Mouse (Mus musculus) embryonic facial prominence, embryonic 11.5 days (tissue): ENCODE results near the gene Eif4a1. TPM values are rescaled to one million over a fixed set of nuclear protein-coding genes. Genes with fewer than 3 reads are reported as not detected.

Experiments used
- ATAC-seq: fragments of 200-750 bp; cut with Nextera tagmentation; replicated peaks from 2 replicates; pipeline ENCODE4 v1.8.0; 2017; ENCODE audit warnings: low read depth; ENCODE audit not compliant: insufficient number of reproducible peaks, low FRiP score, low TSS enrichment
- DNase-seq: peaks from one replicate; pipeline ENCODE4 v3.0.0-alpha.2; 2015; ENCODE audit warnings: low spot score
- H3K27ac ChIP-seq: fragments of 300-500 bp; sonication (generic); replicated peaks from 2 replicates; pipeline ENCODE4 v1.5.1; 2014; ENCODE audit warnings: mild to moderate bottlenecking, low read depth, low read length, control low read depth
- H3K27me3 ChIP-seq: fragments of 300-500 bp; sonication (generic); 2 replicates; pipeline ENCODE4 v1.6.1; 2014; ENCODE audit warnings: mild to moderate bottlenecking, low read length, moderate library complexity, mixed read lengths; ENCODE audit not compliant: control insufficient read depth, insufficient read depth
- H3K36me3 ChIP-seq: fragments of 300-500 bp; sonication (generic); replicated peaks from 2 replicates; pipeline ENCODE4 v1.6.1; 2014; ENCODE audit warnings: low read depth, mild to moderate bottlenecking, low read length, moderate library complexity, mixed read lengths; ENCODE audit not compliant: control insufficient read depth, insufficient read depth
- H3K4me1 ChIP-seq: fragments of 300-500 bp; sonication (generic); 2 replicates; pipeline ENCODE4 v1.6.1; 2014; ENCODE audit warnings: low read length, mixed read lengths; ENCODE audit not compliant: control insufficient read depth, insufficient read depth
- H3K4me2 ChIP-seq: fragments of 300-500 bp; sonication (generic); 2 replicates; pipeline ENCODE4 v1.6.1; 2014; ENCODE audit warnings: low read depth, mild to moderate bottlenecking, control low read depth, low read length, moderate library complexity
- H3K4me3 ChIP-seq: fragments of 300-500 bp; sonication (generic); 2 replicates; pipeline ENCODE4 v1.5.1; 2014; ENCODE audit warnings: low read depth, low read length, control low read depth
- H3K9ac ChIP-seq: fragments of 300-500 bp; sonication (generic); replicated peaks from 2 replicates; pipeline ENCODE4 v1.6.1; 2014; ENCODE audit warnings: mild to moderate bottlenecking, control low read depth, low read length
- H3K9me3 ChIP-seq: fragments of 300-500 bp; sonication (generic); replicated peaks from 2 replicates; pipeline ENCODE4 v1.6.1; 2016; ENCODE audit warnings: mild to moderate bottlenecking, low read length, inconsistent platforms, mixed read lengths; ENCODE audit not compliant: control insufficient read depth
- WGBS: fragments of 180-500 bp; shearing (Covaris S2); extraction: QIAGEN DNeasy Blood & Tissue Kit; methylation state at CpG from one replicate; pipeline ENCODE4 v1.1.7; 2014; 5-methylcytosine and 5-hydroxymethylcytosine counted together
- polyA plus RNA-seq: library from polyadenylated mRNA; unstranded; fragments of >200 nt; fragmentation: Nextera tagmentation; extraction: Ambion mirVana; gene quantifications from 2 replicates; pipeline ENCODE4 v1.2.1, GENCODE M21; 2014

Eif4a1 gene
- polyA plus RNA-seq, 1 experiment from 2014 or later = 1,000 TPM

DNA sequence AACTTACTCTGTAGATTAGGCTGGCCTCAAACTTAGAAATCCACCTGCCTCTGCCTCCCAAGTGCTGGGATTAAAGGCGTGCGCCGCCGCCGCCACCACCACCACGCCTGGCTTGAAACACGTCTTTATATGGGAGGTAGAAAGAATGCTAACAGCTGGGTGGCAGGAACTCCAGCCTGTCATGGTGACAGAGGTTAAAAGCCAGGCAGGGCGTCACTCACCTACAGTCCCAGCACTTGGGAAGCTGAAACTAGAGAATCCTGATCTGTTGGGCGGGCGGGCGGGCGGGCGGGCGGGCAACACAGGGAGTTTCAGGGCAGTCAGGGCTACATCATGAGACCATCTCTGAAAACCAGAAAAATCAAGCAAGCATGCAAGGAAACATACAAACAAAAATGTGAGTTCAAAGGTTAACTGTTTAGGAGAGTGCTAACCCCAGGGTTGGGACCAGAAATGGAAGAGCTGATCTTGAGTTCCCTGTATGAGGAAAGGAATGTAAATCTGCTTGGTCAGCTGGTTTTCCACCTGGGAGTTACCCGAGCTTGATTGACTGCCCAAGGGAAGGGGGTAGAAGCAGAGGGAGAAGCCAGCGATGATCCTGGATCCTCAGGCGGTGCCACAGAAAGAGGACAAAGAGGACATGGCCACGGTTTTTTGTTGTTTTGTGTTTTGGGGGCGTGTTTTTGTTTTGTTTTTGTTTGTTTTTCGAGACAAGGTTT lies 40.9 kb upstream of the Eif4a1 start:
- Histone ChIP-seq H3K9ac (no peak overlapping the region), H3K9me3 (no peaks in the 10 kb centered on the region), H3K4me3 (no peak overlapping the region), H3K36me3 (no peaks in the 10 kb centered on the region), H3K4me1 (no peaks in the 10 kb centered on the region), H3K4me2 (no peak overlapping the region), H3K27ac (no peak overlapping the region), H3K27me3 (no peaks in the 10 kb centered on the region)
- ATAC-seq (no peak), DNase-seq (no peak)
- 62% methylated on average over 20 of the region's 20 CpGs for WGBS

DNA sequence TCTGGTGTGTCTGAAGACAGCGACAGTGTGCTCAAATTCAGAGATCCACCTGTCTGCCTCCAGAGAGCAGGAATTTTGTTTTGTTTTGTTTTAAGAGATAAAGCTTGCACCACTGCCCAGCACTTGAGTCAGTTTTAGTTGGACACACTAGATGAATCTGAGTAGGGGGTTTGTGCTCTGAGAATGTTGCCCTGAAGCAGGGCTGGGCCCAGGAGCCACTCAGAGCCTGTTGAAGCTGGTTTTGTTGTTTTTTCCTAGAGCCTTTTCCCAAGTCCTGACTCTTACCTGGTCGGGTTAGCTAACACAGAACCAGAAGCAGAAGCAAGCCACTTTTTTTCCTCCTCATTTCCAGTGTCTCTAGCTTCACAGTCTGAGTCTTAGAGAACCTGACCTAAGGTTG lies 38.9 kb upstream of the Eif4a1 start:
- H3K9me3 ChIP-seq = no peaks in the 10 kb centered on the region
- H3K4me2 ChIP-seq = no peak overlapping the region
- H3K4me3 ChIP-seq = no peak overlapping the region
- no peak overlapping the region for H3K9ac ChIP-seq
- no peaks in the 10 kb centered on the region for H3K36me3 ChIP-seq
- no peak for DNase-seq
- H3K4me1 ChIP-seq = no peaks in the 10 kb centered on the region
- H3K27me3 ChIP-seq = no peaks in the 10 kb centered on the region
- H3K27ac ChIP-seq = no peak overlapping the region
- ATAC-seq = no peak
- WGBS = 78% methylated on average over 2 of the region's 2 CpGs

DNA sequence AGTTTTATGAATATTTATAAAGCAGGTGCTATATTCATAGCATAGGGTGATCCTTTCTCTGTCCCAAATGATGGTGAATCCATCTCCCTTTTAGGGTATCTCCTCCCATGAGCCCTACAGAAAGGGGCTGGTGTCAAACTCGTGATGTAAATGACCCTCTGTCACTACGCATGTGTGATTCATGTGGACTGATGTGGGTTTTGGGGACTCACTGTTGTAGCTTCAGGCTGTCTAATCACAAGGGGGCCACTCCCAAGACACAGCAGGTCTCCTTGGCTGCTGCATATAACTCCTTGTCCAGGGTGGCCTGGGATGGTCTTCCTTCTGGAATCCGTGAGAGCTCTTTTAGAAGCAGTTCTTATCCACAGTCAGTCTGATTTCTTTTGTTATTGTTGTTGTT lies 38.2 kb upstream of the Eif4a1 start:
- no peaks in the 10 kb centered on the region for H3K36me3 ChIP-seq
- ATAC-seq (no peak), DNase-seq (no peak)
- no peaks in the 10 kb centered on the region for H3K4me1 ChIP-seq
- H3K27ac ChIP-seq = no peak overlapping the region
- no peaks in the 10 kb centered on the region for H3K9me3 ChIP-seq
- WGBS = 78% methylated on average over 3 of the region's 3 CpGs
- no peak overlapping the region for H3K9ac ChIP-seq
- no peaks in the 10 kb centered on the region for H3K27me3 ChIP-seq
- no peak overlapping the region for H3K4me2 ChIP-seq
- no peak overlapping the region for H3K4me3 ChIP-seq

DNA sequence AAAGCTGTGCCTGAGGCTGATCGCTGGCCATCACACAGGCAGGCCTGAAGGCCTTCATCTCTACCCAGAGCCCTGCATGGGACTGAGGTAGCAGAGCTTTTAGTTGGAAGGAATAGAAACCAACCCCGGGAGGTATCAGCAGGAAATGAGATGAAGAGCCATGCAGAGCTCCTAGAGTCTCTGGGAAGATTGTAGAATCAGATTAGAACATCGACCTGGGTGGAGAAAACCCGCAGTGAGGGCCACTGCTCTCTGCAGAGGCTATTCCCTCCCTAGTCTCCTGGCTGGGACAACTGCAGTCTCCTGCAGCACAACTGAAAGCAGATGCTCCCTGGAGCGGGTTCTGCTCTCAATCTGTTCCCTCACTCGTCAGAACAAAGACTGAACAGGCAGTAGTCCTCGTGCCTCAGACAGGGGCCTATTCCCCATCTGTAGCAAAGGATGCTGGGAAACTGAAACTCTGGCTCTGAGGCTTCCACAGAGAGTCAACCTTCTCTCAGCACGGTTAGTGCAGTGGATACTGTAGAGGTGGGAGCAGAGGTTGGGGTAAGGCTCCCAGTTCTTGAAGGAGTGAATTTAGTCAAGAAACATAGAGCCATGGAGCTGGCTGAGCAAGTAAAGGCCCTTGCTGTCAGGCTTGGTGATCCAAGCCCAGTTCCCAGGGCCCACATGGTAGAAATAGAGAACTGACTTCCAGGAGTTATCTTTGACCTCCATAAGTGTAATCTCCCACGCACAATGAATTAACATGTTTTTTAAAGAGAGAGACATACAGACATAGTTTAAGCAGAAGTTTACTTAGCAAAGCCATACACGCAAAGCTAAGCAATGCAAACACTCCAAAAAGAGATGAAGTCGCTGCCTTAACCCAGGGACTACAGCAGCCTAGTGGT lies 37.6 kb upstream of the Eif4a1 start:
- no peak for DNase-seq
- no peak overlapping the region for H3K4me3 ChIP-seq
- no peak overlapping the region; the same call in 1 of the 2 replicates for H3K9ac ChIP-seq
- H3K4me2 ChIP-seq = no peak overlapping the region
- no peaks in the 10 kb centered on the region for H3K36me3 ChIP-seq
- H3K4me1 ChIP-seq = no peaks in the 10 kb centered on the region
- ATAC-seq = no peak
- no peaks in the 10 kb centered on the region for H3K9me3 ChIP-seq
- 46% methylated on average over 11 of the region's 11 CpGs for WGBS
- H3K27me3 ChIP-seq = no peaks in the 10 kb centered on the region
- H3K27ac ChIP-seq = peak overlapping the region; percentile 5; the same call in 1 of the 2 replicates

DNA sequence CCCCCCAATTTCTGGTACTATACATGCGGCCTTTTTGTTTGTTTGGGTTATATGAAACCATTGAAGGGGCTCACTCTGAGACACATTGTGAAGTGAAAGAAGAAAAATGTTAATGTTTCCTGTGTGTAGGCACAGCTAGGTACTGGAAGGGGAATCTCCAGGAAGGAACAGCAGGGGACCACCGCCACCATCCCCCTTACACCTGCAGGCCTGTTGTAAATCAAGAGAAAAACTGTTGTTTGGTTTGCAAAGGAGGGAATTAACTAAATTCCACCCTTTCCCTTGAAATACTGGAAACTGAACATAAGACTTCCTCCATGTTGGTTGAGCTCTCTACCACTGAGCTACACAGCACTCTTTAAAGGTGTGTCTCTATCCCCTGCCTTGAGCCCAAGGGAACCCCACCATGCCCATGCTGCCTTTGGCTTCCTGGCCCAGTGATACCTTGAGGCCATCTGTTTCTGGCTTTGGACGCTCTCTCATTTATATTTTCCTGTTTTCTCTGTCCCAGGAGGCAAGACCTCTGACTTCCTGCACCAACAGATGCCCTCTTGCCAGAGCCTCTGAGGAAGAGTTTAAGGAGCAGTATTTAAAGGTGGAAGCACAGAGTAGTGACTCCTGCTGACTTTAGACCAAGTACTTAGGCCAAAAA lies 36.5 kb upstream of the Eif4a1 start:
- H3K4me3 ChIP-seq = no peak overlapping the region
- no peak overlapping the region for H3K27ac ChIP-seq
- DNase-seq (no peak), ATAC-seq (no peak)
- H3K4me2 ChIP-seq = no peak overlapping the region
- no peaks in the 10 kb centered on the region for H3K4me1 ChIP-seq
- WGBS = 66% methylated on average over 3 of the region's 3 CpGs
- H3K27me3 ChIP-seq = no peaks in the 10 kb centered on the region
- H3K36me3 ChIP-seq = no peaks in the 10 kb centered on the region
- no peaks in the 10 kb centered on the region for H3K9me3 ChIP-seq
- H3K9ac ChIP-seq = no peak overlapping the region

DNA sequence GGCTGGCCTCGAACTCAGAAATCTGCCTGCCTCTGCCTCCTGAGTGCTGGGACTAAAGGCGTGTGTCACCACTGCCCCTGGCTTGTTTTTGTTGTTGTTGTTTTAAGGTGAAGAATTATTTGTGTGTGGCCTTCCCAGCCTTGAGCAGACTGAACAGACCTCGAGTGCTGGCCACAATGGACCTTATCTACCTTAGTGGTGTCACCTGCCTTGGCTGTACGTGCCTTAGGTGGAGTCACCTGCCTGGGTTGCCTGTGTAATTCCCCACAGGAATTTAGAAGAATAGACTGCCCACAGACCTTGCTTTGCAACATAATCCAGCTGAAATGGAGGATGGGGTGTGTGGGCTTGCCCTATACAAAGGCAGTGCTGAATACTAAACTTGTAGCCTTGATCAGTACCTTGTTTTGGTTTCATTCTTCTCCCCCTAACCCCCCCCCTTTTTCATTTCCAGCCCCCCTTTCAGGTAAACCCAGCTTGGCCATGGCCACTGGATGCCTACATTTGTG lies 35.7 kb upstream of the Eif4a1 start:
- H3K27ac ChIP-seq = no peak overlapping the region
- no peaks in the 10 kb centered on the region for H3K9me3 ChIP-seq
- 91% methylated on average over 4 of the region's 4 CpGs for WGBS
- no peak overlapping the region for H3K4me3 ChIP-seq
- H3K9ac ChIP-seq = no peak overlapping the region
- no peaks in the 10 kb centered on the region for H3K4me1 ChIP-seq
- H3K4me2 ChIP-seq = no peak overlapping the region
- H3K27me3 ChIP-seq = no peaks in the 10 kb centered on the region
- no peak for ATAC-seq
- no peak for DNase-seq
- no peaks in the 10 kb centered on the region for H3K36me3 ChIP-seq

DNA sequence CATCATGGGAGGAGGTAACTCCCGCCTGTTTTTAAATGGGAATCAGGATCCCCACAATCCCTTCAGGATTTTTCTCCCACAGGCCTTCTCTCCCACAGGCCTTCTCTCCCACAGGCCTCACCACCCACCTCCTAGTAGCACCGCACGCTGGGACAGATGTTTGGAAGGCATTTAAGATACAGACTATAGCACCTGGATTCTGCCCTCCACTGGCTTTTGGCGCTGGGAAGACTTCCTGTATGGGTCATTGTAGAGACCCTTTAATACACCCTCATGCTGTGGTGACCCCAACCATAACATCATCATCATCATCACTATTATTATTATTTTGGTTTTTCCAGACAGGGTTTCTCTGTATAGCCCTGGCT lies 35.2 kb upstream of the Eif4a1 start:
- Histone ChIP-seq H3K4me2 (no peak overlapping the region), H3K27ac (no peak overlapping the region), H3K4me1 (no peaks in the 10 kb centered on the region), H3K9ac (no peak overlapping the region), H3K4me3 (no peak overlapping the region), H3K36me3 (no peaks in the 10 kb centered on the region), H3K27me3 (no peaks in the 10 kb centered on the region), H3K9me3 (no peaks in the 10 kb centered on the region)
- DNase-seq (no peak), ATAC-seq (no peak)
- 85% methylated on average over 4 of the region's 4 CpGs for WGBS
